Mouse (Mus musculus) olfactory bulb, adult 2 months (tissue): ENCODE measurements around the gene Syngr4.

ENCODE experiments used
- CTCF ChIP-seq: fragments of 200-500 bp; IDR thresholded peaks from 2 replicates; pipeline ENCODE4 v1.5.1; 2012; ENCODE audit warnings: low read depth, mild to moderate bottlenecking, low read length, moderate library complexity; ENCODE audit not compliant: insufficient read depth
- POLR2A ChIP-seq: fragments of 200-500 bp; IDR thresholded peaks from 2 replicates; pipeline ENCODE4 v1.6.1; 2012; ENCODE audit warnings: mild to moderate bottlenecking, low read depth, low read length, moderate library complexity; ENCODE audit not compliant: insufficient read depth

GRCm38 (mm10) chr7:45848447-45849027 is 48.0 kb downstream of the Syngr4 start:
- TF ChIP-seq POLR2A (no peak), CTCF (no peak)
